Mouse (Mus musculus) ES-E14 (cell line): ENCODE measurements around the gene AF067061. TPM values are rescaled to one million over a fixed set of nuclear protein-coding genes. Genes with fewer than 3 reads are reported as not detected.
A peak's percentile ranks its signal among the peaks of the same experiment; 100 is the strongest.
"Not testable (repeated sequence)": the region's sequence is repeated elsewhere in the genome, so short reads cannot be mapped to it uniquely, and the experiment has no call there.

Source experiments
- DNase-seq: peaks from one replicate; pipeline ENCODE4 v3.0.0-alpha.2; 2013; ENCODE audit warnings: low read depth, low spot score
- H3K27ac ChIP-seq: 2 replicates; pipeline ENCODE4 v1.5.1; 2012; ENCODE audit warnings: low read depth, mild to moderate bottlenecking, low read length, moderate library complexity, mixed read lengths; ENCODE audit not compliant: poor library complexity, insufficient read depth, severe bottlenecking
- H3K36me3 ChIP-seq: 2 replicates; pipeline ENCODE4 v1.6.1; 2012; ENCODE audit warnings: mild to moderate bottlenecking, low read length, moderate library complexity, mixed read lengths; ENCODE audit not compliant: control insufficient read depth, poor library complexity, insufficient read depth, severe bottlenecking
- H3K4me1 ChIP-seq, 2 experiments: fragments of 150-350 bp in 1 of 2; sonication (generic) in 1 of 2; 2 replicates each; pipeline ENCODE4 v1.6.1; 2012; ENCODE audit warnings: low read length in 2 of 2, mild to moderate bottlenecking in 1 of 2, mixed read lengths in 1 of 2; ENCODE audit not compliant: control insufficient read depth in 2 of 2, insufficient read depth in 2 of 2, poor library complexity in 1 of 2
- H3K4me3 ChIP-seq, 2 experiments: fragments of 150-350 bp in 1 of 2; sonication (generic) in 1 of 2; 2 replicates each; pipeline ENCODE4 v1.5.1; 2012; ENCODE audit warnings: low read length in 2 of 2, low read depth in 1 of 2, mild to moderate bottlenecking in 1 of 2, mixed read lengths in 1 of 2; ENCODE audit not compliant: insufficient read depth in 1 of 2, poor library complexity in 1 of 2, severe bottlenecking in 1 of 2
- H3K9ac ChIP-seq: 2 replicates; pipeline ENCODE4 v1.6.1; 2012; ENCODE audit warnings: low read depth, mild to moderate bottlenecking, low read length, mixed read lengths; ENCODE audit not compliant: poor library complexity, insufficient read depth, severe bottlenecking
- H3K9me3 ChIP-seq: fragments of 150-350 bp; sonication (generic); 2 replicates; pipeline ENCODE4 v1.6.1; 2012; ENCODE audit warnings: low read depth, mild to moderate bottlenecking, low read length; ENCODE audit not compliant: control insufficient read depth, insufficient read depth
- in situ Hi-C, 2 experiments: fragments of 600-800 bp; cut with MboI; formaldehyde crosslinking; loops; one replicate each; pipeline ENCODE4 v1.15.1; 2025; ENCODE audit warnings: low sequenced_read_pairs in 2 of 2, inconsistent platforms in 1 of 2; ENCODE audit not compliant: unreplicated experiment in 2 of 2
- total RNA-seq: library from RNA; depleted of rRNA; stranded (reverse); fragments of 300-350 nt; gene quantifications from 2 replicates; pipeline ENCODE4 v1.2.3, GENCODE M21; 2012; rRNA removed

Gene AF067061
- total RNA-seq, result 3.3 and 4.1 TPM in 2 replicates

GRCm38 (mm10) chr13:120262870-120263269, at the start of gene AF067061:
TSS of gene AF067061 (plus strand) at chr13:120263114.
- H3K27ac ChIP-seq, H3K9me3 ChIP-seq, H3K4me3 ChIP-seq, DNase-seq, H3K9ac ChIP-seq, H3K36me3 ChIP-seq, H3K4me1 ChIP-seq, in situ Hi-C loops: not testable (repeated sequence)

- H3K36me3 ChIP-seq, H3K4me3 ChIP-seq, DNase-seq, in situ Hi-C loops, H3K9me3 ChIP-seq, H3K4me1 ChIP-seq, H3K27ac ChIP-seq, H3K9ac ChIP-seq: not testable (repeated sequence)
Observed at GRCm38 (mm10) chr13:120215847-120216246, 47.1 kb upstream of the AF067061 start, which contains the start of gene Gm21762. TSS of gene Gm21762 (minus strand) at chr13:120215947.

- H3K36me3 ChIP-seq, H3K27ac ChIP-seq, H3K4me3 ChIP-seq, H3K9me3 ChIP-seq, H3K9ac ChIP-seq, H3K4me1 ChIP-seq, DNase-seq: not testable (repeated sequence)
- in situ Hi-C loops, result loop anchor here in 1 of 2 experiments (10.0 kb wide), 1 partner anchor 386 kb away; the partner anchor contains the start of genes AF067063 and D13Ertd608e
Observed at GRCm38 (mm10) chr13:120220922-120221321, 42.0 kb upstream of the AF067061 start.

- not testable (repeated sequence) for H3K9me3 ChIP-seq, H3K9ac ChIP-seq, H3K4me1 ChIP-seq, DNase-seq, H3K36me3 ChIP-seq, H3K27ac ChIP-seq
- H3K4me3 ChIP-seq, result 0 out of 4 replicates have a peak overlapping the region, but pooled peaks of 1 of the 2 experiments have one; percentile 3
- in situ Hi-C loops, result loop anchor here in 1 of 2 experiments (10.0 kb wide), 1 partner anchor 388 kb away; the partner anchor contains the start of genes AF067063 and D13Ertd608e
Observed at GRCm38 (mm10) chr13:120223012-120223659, 39.8 kb upstream of the AF067061 start.

- H3K9ac ChIP-seq, H3K27ac ChIP-seq, H3K4me1 ChIP-seq, H3K36me3 ChIP-seq, in situ Hi-C loops, DNase-seq, H3K4me3 ChIP-seq, H3K9me3 ChIP-seq: not testable (repeated sequence)
Observed at GRCm38 (mm10) chr13:120231798-120232197, 31.1 kb upstream of the AF067061 start.

DNA sequence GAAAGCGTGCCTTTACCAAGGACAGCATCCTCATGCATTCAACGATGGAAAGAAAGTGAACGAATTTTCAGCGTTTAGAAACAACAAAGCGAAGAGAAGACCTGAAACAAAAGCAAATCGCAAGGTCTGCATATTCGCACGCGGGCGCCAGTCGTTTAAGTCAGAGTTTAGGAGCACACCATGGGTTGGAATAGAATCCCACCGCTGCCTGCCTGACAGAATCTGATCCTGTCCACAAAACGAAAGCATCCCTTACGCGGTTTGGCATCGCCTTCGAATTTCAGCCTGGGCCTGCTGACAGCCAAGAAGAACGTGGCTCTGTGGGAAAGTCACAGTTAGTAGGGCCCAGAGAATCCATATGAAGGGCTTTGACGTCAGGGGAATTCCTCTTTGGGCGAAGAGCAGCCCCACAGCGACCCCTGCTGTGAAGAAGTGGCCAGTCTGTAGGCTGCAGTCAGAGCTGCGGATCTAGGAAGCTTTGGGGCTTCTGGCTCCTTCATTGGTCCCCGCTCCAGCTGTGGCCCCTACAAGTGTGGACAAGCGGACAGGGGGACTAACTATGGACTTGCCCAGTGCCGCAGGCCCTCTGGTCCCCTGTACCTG, 30.4 kb upstream of the AF067061 start:
- H3K36me3 ChIP-seq, in situ Hi-C loops, H3K27ac ChIP-seq, DNase-seq, H3K9ac ChIP-seq, H3K9me3 ChIP-seq, H3K4me3 ChIP-seq, H3K4me1 ChIP-seq: not testable (repeated sequence)

DNA sequence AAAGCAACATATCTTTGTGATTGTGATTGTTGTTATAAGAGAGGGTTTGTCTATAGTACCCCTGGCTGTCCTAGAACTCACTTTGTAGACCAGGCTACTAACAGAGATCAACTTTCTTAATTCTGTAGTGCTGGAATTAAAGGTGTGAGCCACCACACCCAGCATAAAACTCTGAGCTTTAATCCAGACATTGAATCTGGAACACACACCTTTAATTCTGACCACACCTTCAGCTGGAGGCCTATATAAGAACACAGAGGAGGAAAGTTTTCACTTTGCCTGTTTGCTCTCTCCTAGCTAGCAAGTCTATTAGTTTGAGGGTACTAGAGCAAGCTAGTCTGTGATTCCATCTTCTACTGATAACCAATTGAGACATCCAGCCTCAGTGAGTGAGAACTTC, 24.1 kb upstream of the AF067061 start, which contains the start of gene Gm21731:
Gene Gm21731 (plus strand): TSS at position 301 of the 400 bp plus-strand sequence.
- H3K4me3 ChIP-seq, DNase-seq, in situ Hi-C loops, H3K4me1 ChIP-seq, H3K36me3 ChIP-seq, H3K27ac ChIP-seq, H3K9ac ChIP-seq, H3K9me3 ChIP-seq: not testable (repeated sequence)

- in situ Hi-C loops, H3K36me3 ChIP-seq, DNase-seq: not testable (repeated sequence)
Observed at GRCm38 (mm10) chr13:120251208-120251924, 11.5 kb upstream of the AF067061 start.

More at GRCm38 (mm10) chr13:120251208-120251924, 11.5 kb upstream of the AF067061 start:
- not testable (repeated sequence) for H3K27ac ChIP-seq, H3K9ac ChIP-seq, H3K4me1 ChIP-seq, H3K4me3 ChIP-seq, H3K9me3 ChIP-seq
